Mouse (Mus musculus): ENCODE data around the gene Krtap20-2.
"Not testable (repeated sequence)": the region's sequence is repeated elsewhere in the genome, so short reads cannot be mapped to it uniquely, and the experiment has no call there.

The Krtap20-2 gene

DNA sequence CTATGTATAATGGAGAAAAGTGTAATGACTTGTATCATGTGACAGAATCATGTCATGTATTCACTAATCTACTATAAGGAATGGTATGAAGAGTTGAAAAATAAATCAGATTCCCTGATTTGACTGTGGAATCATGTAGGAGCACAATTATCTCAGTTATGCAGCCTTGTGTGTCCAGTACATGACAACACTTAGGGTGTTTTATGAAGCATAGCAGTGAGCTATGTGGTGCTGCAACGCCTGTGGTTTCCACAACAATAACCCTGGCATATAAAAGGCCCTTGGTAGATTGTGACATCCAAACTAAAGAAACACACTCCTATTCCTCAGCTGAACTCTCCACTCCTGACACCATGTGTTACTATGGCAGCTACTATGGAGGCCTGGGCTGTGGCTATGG, at the start of gene Krtap20-2:
Gene Krtap20-2, plus strand, starts transcription at position 301 of the 400 bp plus-strand sequence.
- in situ Hi-C loops (cut with MseI, MboI): no loop called here

DNA sequence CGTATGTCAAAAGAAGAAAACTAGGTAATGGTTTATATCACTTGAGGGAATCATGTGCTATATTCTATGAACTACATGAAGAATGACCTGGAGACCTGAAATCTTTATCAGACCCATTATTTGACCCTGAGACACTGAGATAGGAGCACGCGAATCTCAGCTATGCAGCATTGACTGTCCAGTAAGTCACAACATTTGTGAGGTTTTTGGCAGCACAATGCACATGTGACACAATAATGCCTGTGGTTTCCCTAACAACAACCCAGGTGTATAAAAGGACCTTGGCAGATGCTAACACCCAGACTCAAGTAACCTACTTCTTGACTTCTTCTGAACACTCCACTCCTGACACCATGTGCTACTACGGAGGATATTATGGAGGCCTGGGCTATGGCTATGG, 48.0 kb upstream of the Krtap20-2 start, which contains the start of gene Gm9789:
Gene Gm9789, plus strand, starts transcription at position 301 of the 400 bp plus-strand sequence.
- in situ Hi-C loops (cut with MseI, MboI): no loop called here

GRCm38 (mm10) chr16:89169190-89169589, 36.5 kb upstream of the Krtap20-2 start, which contains the start of gene Gm7735:
Gm7735 (plus strand) TSS chr16:89169490.
- in situ Hi-C loops (cut with MseI, MboI): not testable (repeated sequence)

DNA sequence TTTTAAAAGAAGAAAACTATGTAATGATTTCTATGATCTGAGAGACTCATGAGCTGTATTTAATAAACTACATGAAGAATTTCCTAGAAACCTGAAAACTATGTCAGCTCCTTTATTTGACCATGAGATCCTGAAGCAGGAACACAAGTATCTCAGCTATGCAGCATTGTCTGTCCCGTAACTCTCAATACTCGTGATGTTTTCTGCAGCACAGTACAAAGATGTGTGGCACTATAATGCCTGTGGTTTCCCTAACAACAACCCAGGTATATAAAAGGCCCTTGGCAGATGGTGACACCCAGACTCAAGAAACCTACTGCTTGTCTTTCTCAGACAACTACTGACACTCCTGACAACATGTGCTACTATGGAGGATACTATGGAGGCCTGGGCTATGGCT, 31.2 kb upstream of the Krtap20-2 start, which contains the start of gene 1110057P08Rik:
Gene 1110057P08Rik, plus strand, starts transcription at position 301 of the 400 bp plus-strand sequence.
- in situ Hi-C loops (cut with MseI, MboI): no loop called here

DNA sequence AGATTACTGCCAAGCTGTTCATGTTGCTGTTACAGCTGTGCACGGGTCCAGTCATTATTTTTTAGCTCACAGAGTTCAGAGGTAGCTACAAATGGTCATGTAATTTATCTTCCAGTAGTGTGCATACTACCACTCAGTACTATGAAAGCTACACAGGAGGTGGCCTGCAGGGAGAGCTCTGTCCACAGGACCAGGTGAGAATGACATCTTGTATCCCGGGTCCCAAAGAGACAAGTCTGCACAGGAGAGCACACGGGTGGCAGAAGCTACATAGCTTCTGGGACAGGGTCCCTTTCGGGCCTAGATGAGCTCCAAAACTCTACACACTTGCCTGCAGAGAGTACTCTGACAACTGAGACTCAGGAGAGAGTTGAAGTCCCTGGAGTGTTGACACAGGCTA, 17.0 kb upstream of the Krtap20-2 start:
- in situ Hi-C loops (cut with MseI, MboI): no loop called here

All from mouse trophoblast stem cell (cell line).